Mouse (Mus musculus) heart, embryonic 11.5 days (tissue): Measurements from ENCODE around the gene Rad51b. TPM values are rescaled to one million over a fixed set of nuclear protein-coding genes. Genes with fewer than 3 reads are reported as not detected.

Source experiments
- ATAC-seq: fragments of 200-750 bp; cut with Nextera tagmentation; replicated peaks from 2 replicates; pipeline ENCODE4 v1.8.0; 2017; ENCODE audit warnings: moderate library complexity; ENCODE audit not compliant: insufficient number of reproducible peaks, low FRiP score, low TSS enrichment
- H3K27ac ChIP-seq: fragments of 300-500 bp; sonication (generic); 2 replicates; pipeline ENCODE4 v1.5.1; 2014; ENCODE audit warnings: mild to moderate bottlenecking, low read depth, low read length
- H3K27me3 ChIP-seq: fragments of 300-500 bp; sonication (generic); 2 replicates; pipeline ENCODE4 v1.6.1; 2014; ENCODE audit warnings: mild to moderate bottlenecking, low read length, mixed read lengths; ENCODE audit not compliant: control insufficient read depth, insufficient read depth
- H3K36me3 ChIP-seq: fragments of 300-500 bp; sonication (generic); 2 replicates; pipeline ENCODE4 v1.6.1; 2014; ENCODE audit warnings: mild to moderate bottlenecking, low read length, moderate library complexity, mixed read lengths; ENCODE audit not compliant: control insufficient read depth, insufficient read depth
- H3K4me1 ChIP-seq: fragments of 300-500 bp; sonication (generic); 2 replicates; pipeline ENCODE4 v1.6.1; 2014; ENCODE audit warnings: low read length; ENCODE audit not compliant: control insufficient read depth, insufficient read depth
- H3K4me2 ChIP-seq: fragments of 300-500 bp; sonication (generic); 2 replicates; pipeline ENCODE4 v1.6.1; 2014; ENCODE audit warnings: mild to moderate bottlenecking, moderate library complexity
- H3K4me3 ChIP-seq: fragments of 300-500 bp; sonication (generic); 2 replicates; pipeline ENCODE4 v1.5.1; 2014; ENCODE audit warnings: low read depth, low read length
- H3K9ac ChIP-seq: fragments of 300-500 bp; sonication (generic); 2 replicates; pipeline ENCODE4 v1.6.1; 2014; ENCODE audit warnings: mild to moderate bottlenecking, low read depth, low read length, moderate library complexity
- H3K9me3 ChIP-seq: fragments of 300-500 bp; sonication (generic); replicated peaks from 2 replicates; pipeline ENCODE4 v1.6.1; 2016; ENCODE audit warnings: low read length; ENCODE audit not compliant: control insufficient read depth
- WGBS: fragments of 180-500 bp; shearing (Covaris S2); extraction: QIAGEN DNeasy Blood & Tissue Kit; methylation state at CpG from one replicate; pipeline ENCODE4 v1.1.7; 2014; ENCODE audit not compliant: insufficient replicate concordance; 5-methylcytosine and 5-hydroxymethylcytosine counted together
- polyA plus RNA-seq: library from polyadenylated mRNA; unstranded; fragments of >200 nt; fragmentation: Nextera tagmentation; extraction: Ambion mirVana; gene quantifications from 2 replicates; pipeline ENCODE4 v1.2.1, GENCODE M21; 2014

Rad51b gene
- polyA plus RNA-seq, 1 experiment from 2014 or later: 6.4 TPM

DNA sequence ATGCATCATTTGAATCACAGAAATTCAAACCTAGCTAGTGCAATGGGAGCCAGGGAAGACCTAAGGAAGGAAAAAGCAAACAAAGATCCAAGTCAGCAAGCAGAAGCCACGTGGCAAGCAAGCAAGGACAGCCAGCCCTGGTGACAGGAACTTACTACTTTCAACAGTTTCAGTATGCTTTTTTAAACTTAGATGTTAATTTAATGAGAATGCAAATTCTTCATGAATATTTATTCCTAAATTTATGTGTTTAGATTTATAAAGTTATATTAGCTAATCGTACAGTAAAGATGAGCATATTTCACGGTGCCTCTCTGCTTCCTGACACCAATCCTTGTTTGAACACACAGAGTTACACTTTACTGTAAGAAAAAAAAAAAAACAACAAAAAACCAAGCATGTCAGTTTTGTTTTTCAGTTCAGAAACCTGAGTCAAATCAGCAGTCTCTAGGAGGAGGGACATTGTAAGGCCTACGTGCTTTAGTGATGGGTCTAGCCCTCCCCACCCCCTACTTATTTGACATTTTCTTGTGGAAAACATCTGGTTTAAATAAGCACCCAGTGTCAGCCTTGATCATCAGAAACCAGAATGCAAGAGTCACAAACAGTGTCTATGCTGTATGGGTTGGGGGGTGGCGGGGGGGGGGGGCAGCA lies 331.2 kb downstream of the Rad51b start:
- H3K27me3 ChIP-seq: no peaks in the 10 kb centered on the region
- H3K4me1 ChIP-seq: no peaks in the 10 kb centered on the region; the same call in 1 of the 2 replicates
- no peak overlapping the region for H3K27ac ChIP-seq
- H3K4me3 ChIP-seq: no peak overlapping the region
- ATAC-seq: no peak
- WGBS: 66% methylated on average over 5 of the region's 5 CpGs
- H3K4me2 ChIP-seq: no peak overlapping the region
- H3K9me3 ChIP-seq: no peaks in the 10 kb centered on the region
- no peaks in the 10 kb centered on the region for H3K36me3 ChIP-seq
- no peak overlapping the region for H3K9ac ChIP-seq

DNA sequence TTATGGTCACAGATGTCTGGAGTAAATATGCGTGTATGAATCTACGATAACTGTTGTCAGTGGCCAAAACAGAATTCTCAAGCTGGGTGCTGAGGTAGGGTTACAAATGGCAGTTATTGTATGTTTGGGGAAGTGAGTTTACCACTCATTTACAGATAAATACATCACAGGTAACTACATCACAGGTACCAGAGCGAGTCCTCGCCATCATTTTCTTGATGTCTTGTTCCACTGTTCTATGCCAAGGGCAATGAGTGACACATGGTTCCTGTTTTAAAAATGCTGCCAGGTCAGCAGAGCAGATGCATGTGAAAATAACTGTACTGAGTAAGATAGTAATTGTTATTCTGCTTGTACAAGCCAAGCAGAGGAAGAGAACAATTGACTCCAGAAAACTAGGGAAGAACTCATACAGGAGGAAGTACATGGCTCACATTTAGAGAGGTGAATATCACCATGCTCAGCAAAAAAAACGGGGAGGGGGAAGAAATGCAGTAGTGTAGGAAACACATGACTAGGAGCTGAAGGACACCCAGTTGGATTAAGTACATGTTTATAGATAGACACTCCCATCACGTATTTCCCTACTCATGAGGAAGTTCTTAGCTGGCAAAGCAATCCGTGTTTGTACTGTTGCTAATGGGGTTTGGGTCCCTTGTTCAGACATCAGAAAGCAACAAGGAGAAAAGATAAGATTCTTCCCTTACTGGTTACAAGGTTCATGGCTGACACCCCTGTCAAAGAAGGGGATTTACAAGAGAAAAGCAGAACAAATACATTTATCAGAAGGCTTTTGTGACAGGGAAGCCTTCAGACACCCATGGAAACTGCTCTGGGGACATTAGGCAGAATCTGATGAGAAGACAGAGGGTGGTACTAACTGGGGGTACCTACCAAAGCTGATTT lies 333.1 kb downstream of the Rad51b start:
- Histone ChIP-seq H3K9ac (no peak overlapping the region), H3K4me2 (no peak overlapping the region)

DNA sequence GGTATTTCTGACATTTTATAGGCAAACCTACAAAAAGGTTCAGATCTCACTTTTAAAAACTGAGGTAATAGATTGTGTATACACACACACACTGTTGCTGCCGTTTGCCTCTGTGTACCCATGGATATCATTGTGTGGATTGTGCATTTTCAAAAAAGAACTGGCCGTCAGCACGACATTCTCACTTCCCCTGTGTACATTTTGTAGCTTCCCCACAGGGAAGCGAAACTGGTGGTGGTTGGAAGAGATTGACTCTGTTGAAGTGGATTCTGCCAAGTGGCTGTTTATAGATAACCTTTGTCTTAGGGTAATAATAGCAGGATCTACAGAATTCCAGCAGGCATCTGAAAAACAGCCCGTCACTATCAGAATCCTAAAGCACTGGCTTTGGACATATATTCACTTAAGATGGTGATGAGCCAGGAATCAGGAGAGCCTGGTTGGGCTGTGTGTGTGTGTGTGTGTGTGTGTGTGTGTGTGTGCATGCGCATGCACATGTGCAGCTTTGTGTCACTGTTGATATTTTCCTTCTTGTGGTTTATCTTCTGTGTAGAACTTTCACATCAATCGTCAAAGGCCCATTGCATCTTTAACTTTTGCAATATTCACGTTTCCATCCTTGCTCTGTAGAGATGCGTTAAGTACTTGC lies 336.5 kb downstream of the Rad51b start:
- H3K27ac ChIP-seq: no peak overlapping the region
- H3K9ac ChIP-seq: no peak overlapping the region

More for the DNA sequence above, 333.1 kb downstream of the Rad51b start:
- Histone ChIP-seq H3K27ac (no peak overlapping the region), H3K36me3 (no peaks in the 10 kb centered on the region), H3K4me3 (no peak overlapping the region), H3K27me3 (no peaks in the 10 kb centered on the region), H3K9me3 (no peaks in the 10 kb centered on the region), H3K4me1 (no peaks in the 10 kb centered on the region; the same call in 1 of the 2 replicates)
- no peak for ATAC-seq
- 76% methylated on average over 7 of the region's 7 CpGs for WGBS

DNA sequence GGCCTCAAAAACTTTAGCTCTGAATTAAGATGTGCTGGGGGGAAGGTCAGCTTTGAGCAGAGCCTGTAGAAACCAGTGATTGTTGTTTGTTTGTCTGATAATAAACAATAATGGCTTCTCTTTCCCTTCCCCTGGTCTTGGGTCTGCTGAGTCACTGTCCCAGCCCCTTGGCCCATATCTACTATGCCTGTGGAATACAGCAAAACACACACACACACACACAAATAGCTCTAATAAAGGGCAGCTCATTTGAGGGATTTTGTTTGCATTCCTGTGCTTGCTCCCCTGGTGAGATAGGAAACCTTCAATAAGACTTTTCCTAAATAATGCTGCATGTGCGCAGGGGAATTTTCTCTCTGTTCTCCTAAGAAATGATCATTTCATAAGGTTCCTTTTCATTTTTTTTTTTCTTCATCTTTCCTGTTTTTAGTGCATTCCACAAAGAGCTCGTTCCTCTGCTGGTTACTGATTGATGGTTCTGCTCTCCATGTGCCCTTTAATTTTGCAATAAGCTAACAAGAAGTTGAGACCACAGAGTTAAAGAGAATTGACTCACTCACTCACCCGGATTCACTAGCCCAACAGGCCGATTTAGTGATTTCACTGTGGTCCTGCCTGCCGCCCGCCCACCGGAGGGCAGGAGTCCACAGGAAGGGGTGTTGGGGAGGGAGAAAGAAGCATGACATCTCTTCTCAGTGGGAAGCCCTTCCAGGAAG lies 344.6 kb downstream of the Rad51b start:
- H3K27ac ChIP-seq: 0 out of 2 replicates have a peak overlapping the region, but pooled peaks have one; percentile 16
- WGBS: 65% methylated on average over 7 of the region's 7 CpGs
- no peaks in the 10 kb centered on the region for H3K27me3 ChIP-seq
- no peak overlapping the region for H3K4me3 ChIP-seq
- peaks cover 4% of the 10 kb centered on the region; the same call in 1 of the 2 replicates for H3K4me1 ChIP-seq
- ATAC-seq: no peak
- no peak overlapping the region for H3K9ac ChIP-seq
- H3K9me3 ChIP-seq: no peaks in the 10 kb centered on the region
- no peak overlapping the region for H3K4me2 ChIP-seq
- H3K36me3 ChIP-seq: no peaks in the 10 kb centered on the region

More for the DNA sequence above, 336.5 kb downstream of the Rad51b start:
- no peaks in the 10 kb centered on the region; the same call in 1 of the 2 replicates for H3K4me1 ChIP-seq
- 69% methylated on average over 9 of the region's 9 CpGs for WGBS
- H3K4me2 ChIP-seq: no peak overlapping the region
- no peak for ATAC-seq
- no peaks in the 10 kb centered on the region for H3K27me3 ChIP-seq
- H3K36me3 ChIP-seq: no peaks in the 10 kb centered on the region
- H3K9me3 ChIP-seq: no peaks in the 10 kb centered on the region
- no peak overlapping the region for H3K4me3 ChIP-seq

DNA sequence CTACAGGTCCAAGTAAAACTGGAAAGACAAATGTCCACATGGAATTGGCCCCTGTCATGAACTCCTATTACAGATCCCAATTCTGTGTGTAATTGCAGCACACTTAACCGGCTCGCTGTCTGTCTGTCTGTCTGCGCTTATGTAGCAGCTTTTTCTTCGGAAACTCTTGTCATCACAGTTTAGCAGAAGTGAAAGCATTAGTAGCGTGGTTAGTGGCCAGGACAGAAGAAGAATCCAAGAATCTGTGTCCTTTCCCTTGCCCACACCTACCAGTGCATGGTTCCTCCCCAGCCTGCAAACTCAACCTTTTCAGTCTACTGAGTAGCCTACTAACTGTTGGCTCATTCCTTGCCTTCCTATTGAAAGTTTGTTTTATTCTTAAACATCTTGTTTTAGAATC lies 345.6 kb downstream of the Rad51b start:
- Histone ChIP-seq H3K27ac (no peak overlapping the region), H3K4me2 (no peak overlapping the region), H3K9me3 (no peaks in the 10 kb centered on the region), H3K9ac (no peak overlapping the region), H3K27me3 (no peaks in the 10 kb centered on the region), H3K4me3 (no peak overlapping the region), H3K36me3 (no peaks in the 10 kb centered on the region), H3K4me1 (peaks cover 4% of the 10 kb centered on the region; the same call in 1 of the 2 replicates)
- 93% methylated on average over 5 of the region's 5 CpGs for WGBS
- ATAC-seq: no peak

DNA sequence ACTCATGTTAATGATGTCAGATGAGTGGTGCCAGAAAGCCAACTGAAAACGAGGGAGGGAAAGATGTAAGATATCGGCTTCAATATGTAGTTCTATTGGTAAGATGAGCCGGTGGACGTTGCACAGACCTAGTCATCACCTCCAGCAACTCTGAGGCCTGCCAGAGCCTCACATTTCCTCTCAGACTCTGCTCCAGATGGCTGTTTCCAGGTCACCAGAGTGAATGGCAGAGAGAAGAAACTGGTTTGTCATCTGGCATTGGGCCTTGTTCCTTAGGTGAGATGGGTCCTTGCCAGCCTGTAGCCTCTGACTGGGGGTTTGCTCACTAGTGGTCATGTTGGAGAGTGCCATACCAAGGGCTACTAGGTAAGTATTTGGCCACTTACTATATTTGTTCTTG lies 348.6 kb downstream of the Rad51b start:
- no peaks in the 10 kb centered on the region for H3K9me3 ChIP-seq
- no peak overlapping the region for H3K27ac ChIP-seq
- H3K9ac ChIP-seq: no peak overlapping the region
- H3K4me1 ChIP-seq: no peaks in the 10 kb centered on the region
- no peak overlapping the region for H3K4me3 ChIP-seq
- 51% methylated on average over 4 of the region's 4 CpGs for WGBS
- H3K4me2 ChIP-seq: no peak overlapping the region
- H3K27me3 ChIP-seq: no peaks in the 10 kb centered on the region
- H3K36me3 ChIP-seq: no peaks in the 10 kb centered on the region
- ATAC-seq: no peak

DNA sequence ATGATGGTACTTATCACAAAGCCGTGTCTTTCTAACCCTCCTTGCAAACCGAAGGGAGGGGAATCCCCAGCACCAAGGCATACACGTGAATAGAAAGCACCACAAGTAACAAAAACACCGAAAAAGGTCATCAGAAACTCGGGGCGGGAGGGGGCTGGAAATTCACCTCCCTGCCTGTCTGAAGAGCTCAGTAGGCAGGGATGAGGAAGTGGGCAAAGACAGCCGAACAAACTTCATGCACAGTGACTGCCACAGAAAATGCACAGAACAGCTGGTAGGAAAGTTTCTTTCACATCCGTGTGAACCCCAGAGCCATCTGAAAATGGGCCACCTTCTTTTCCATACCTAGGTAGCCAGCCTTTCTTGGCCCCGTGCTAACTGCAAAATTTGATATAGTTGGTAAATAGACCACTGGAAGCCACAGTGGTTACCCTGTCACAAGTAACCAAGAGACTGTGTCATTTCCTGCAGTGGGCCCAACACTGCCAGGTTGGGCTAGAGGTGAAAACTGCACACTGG lies 349.6 kb downstream of the Rad51b start:
- H3K4me1 ChIP-seq: no peaks in the 10 kb centered on the region
- H3K9me3 ChIP-seq: no peaks in the 10 kb centered on the region
- H3K4me3 ChIP-seq: no peak overlapping the region
- WGBS: 72% methylated on average over 9 of the region's 9 CpGs
- no peaks in the 10 kb centered on the region for H3K27me3 ChIP-seq
- no peak overlapping the region for H3K9ac ChIP-seq
- H3K4me2 ChIP-seq: no peak overlapping the region
- no peaks in the 10 kb centered on the region for H3K36me3 ChIP-seq
- H3K27ac ChIP-seq: no peak overlapping the region
- ATAC-seq: no peak

DNA sequence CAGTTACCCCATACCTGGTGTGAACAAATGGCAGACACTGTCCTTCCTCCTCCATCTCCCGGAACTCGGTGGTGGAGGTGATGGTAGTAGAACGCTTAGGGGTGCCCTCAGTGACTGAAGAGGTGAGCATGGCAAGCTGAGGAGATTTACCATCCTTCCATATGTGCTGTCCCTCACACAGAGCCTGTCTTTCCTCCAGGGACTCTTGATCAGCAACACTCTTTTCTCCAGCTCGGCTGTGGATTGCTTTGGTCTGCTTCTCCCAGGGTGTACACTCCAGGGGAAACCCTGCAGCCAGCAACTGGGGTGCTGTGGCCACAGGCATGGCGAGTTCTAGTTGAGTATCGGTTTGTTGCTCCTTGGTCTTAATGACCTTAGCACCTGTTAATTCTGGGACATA lies 350.3 kb downstream of the Rad51b start:
- H3K4me3 ChIP-seq: no peak overlapping the region
- H3K4me1 ChIP-seq: peaks cover 3% of the 10 kb centered on the region; the same call in 1 of the 2 replicates
- no peaks in the 10 kb centered on the region for H3K36me3 ChIP-seq
- 84% methylated on average over 6 of the region's 6 CpGs for WGBS
- H3K4me2 ChIP-seq: no peak overlapping the region
- H3K9me3 ChIP-seq: no peaks in the 10 kb centered on the region
- no peak overlapping the region for H3K9ac ChIP-seq
- no peak for ATAC-seq
- no peaks in the 10 kb centered on the region for H3K27me3 ChIP-seq
- H3K27ac ChIP-seq: no peak overlapping the region
